ENCODE assay signal across 17 mouse cellular contexts in the genomic region with DNA sequence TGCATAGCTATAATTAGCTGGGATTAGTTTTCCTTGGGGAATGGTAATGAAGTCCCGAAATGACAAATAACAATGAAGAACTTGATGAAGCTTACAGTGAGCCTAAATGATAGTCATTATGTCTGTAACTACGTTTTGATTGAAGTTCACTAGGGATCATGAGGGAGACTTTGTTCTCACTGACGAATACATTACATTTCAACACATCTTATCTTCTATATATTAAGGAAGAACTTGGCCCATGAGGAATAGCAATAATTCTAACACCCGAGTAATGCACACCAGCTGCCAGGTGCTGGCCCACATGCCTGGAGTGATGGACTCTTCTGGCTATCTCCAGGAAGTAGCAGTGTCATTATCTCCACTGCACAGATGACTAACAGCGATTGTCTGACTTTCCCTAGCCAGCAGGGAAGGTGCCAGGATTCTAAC.
DNase-seq lines count a peak whose midpoint lies in the region; ATAC-seq and TF ChIP-seq lines count a peak whose summit lies in the region.
"Had no signal": no experiment of that assay in that cellular context is flagged by ENCODE, and none has a peak within 500 bp of the region (broad histone marks: within the 10 kb centered on the region; RNA-seq: fewer than 3 reads in every experiment).

No protein-coding gene starts in this region.

- H3K27me3 ChIP-seq in hindbrain, embryonic 14.5 days (ENCODE audit: control insufficient read depth, insufficient read depth, low read length): no peaks in the 10 kb centered on the region
- H3K27me3 ChIP-seq in hindbrain, embryonic 10.5 days (ENCODE audit: insufficient read depth, poor library complexity, severe bottlenecking): no peaks in the 10 kb centered on the region
- H3K27me3 ChIP-seq in neural tube, embryonic 13.5 days: no peaks in the 10 kb centered on the region
- no peaks in the 10 kb centered on the region for H3K27me3 ChIP-seq in liver, postnatal 0 days (ENCODE audit: insufficient read depth, low read length)
- H3K27me3 ChIP-seq: embryonic facial prominence, embryonic 12.5 days; heart, embryonic 13.5 days; stomach, embryonic 15.5 days had no signal

- ATAC-seq in hindbrain, embryonic 14.5 days (ENCODE audit: low FRiP score): peak; percentile 64; the same call in 1 of the 2 replicates
- ATAC-seq in neural tube, embryonic 13.5 days (ENCODE audit: low read depth): peak; percentile 62; the same call in 1 of the 2 replicates
- ATAC-seq in liver, postnatal 0 days: no peak
- ATAC-seq in erythroblast, adult 5-6 weeks (replicated peaks; ENCODE audit: low FRiP score, poor library complexity, severe bottlenecking): no peak

- no peak overlapping the region for H3K9ac ChIP-seq in hindbrain, embryonic 14.5 days
- H3K9ac ChIP-seq in neural tube, embryonic 13.5 days: no peak overlapping the region
- H3K9ac ChIP-seq in liver, postnatal 0 days (replicated peaks): no peak overlapping the region
- H3K9ac ChIP-seq: embryonic facial prominence, embryonic 12.5 days; heart, embryonic 13.5 days; stomach, embryonic 15.5 days had no signal

- H3K4me2 ChIP-seq in hindbrain, embryonic 14.5 days (replicated peaks): no peak overlapping the region
- no peak overlapping the region for H3K4me2 ChIP-seq in neural tube, embryonic 13.5 days
- no peak overlapping the region for H3K4me2 ChIP-seq in liver, postnatal 0 days (ENCODE audit: low read depth, low read length)
- H3K4me2 ChIP-seq: embryonic facial prominence, embryonic 12.5 days; heart, embryonic 13.5 days; stomach, embryonic 15.5 days had no signal

- no peak overlapping the region for H3K27ac ChIP-seq in hindbrain, embryonic 14.5 days
- H3K27ac ChIP-seq in hindbrain, embryonic 10.5 days: no peak overlapping the region
- no peak overlapping the region for H3K27ac ChIP-seq in neural tube, embryonic 13.5 days (replicated peaks)
- H3K27ac ChIP-seq in liver, postnatal 0 days (ENCODE audit: low read depth): no peak overlapping the region
- H3K27ac ChIP-seq: embryonic facial prominence, embryonic 12.5 days; gastrocnemius, adult 2 months; heart, embryonic 13.5 days; kidney, postnatal 0 days; stomach, embryonic 15.5 days had no signal

- no peak for TF ChIP-seq CTCF in liver, postnatal 0 days (IDR thresholded peaks at IDR 0.05; ENCODE audit: low read depth)

- TF ChIP-seq EP300 in liver, postnatal 0 days (IDR thresholded peaks at IDR 0.05; ENCODE audit: low read depth): no peak

- H3K36me3 ChIP-seq in hindbrain, embryonic 14.5 days (replicated peaks; ENCODE audit: control insufficient read depth, insufficient read depth): no peaks in the 10 kb centered on the region
- H3K36me3 ChIP-seq in hindbrain, embryonic 10.5 days: no peaks in the 10 kb centered on the region
- H3K36me3 ChIP-seq in neural tube, embryonic 13.5 days: no peaks in the 10 kb centered on the region
- H3K36me3 ChIP-seq in liver, postnatal 0 days (replicated peaks; ENCODE audit: insufficient read depth, low read length): peaks cover 6% of the 10 kb centered on the region; the same call in 1 of the 2 replicates
- H3K36me3 ChIP-seq: embryonic facial prominence, embryonic 12.5 days; heart, embryonic 13.5 days; stomach, embryonic 15.5 days had no signal

- whole genome bisulfite sequencing in hindbrain, embryonic 14.5 days: 44% methylated on average over 5 of the region's 5 CpGs
- 72% methylated on average over 5 of the region's 5 CpGs for WGBS in hindbrain, embryonic 10.5 days
- WGBS in neural tube, embryonic 13.5 days: 45% methylated on average over 5 of the region's 5 CpGs
- WGBS in liver, postnatal 0 days (ENCODE audit: insufficient replicate concordance): 54% methylated on average over 5 of the region's 5 CpGs

- no peak overlapping the region for H3K4me3 ChIP-seq in hindbrain, embryonic 14.5 days (replicated peaks; ENCODE audit: low read length)
- no peak overlapping the region for H3K4me3 ChIP-seq in hindbrain, embryonic 10.5 days
- no peak overlapping the region for H3K4me3 ChIP-seq in neural tube, embryonic 13.5 days
- no peak overlapping the region for H3K4me3 ChIP-seq in liver, postnatal 0 days (ENCODE audit: low read depth, low read length)
- H3K4me3 ChIP-seq: embryonic facial prominence, embryonic 12.5 days; gastrocnemius, adult 2 months; heart, embryonic 13.5 days; megakaryocyte, embryonic 14.5 days; stomach, embryonic 15.5 days had no signal

- 0 out of 2 replicates have a peak, but pooled peaks cover 3% of the 10 kb centered on the region for H3K4me1 ChIP-seq in hindbrain, embryonic 14.5 days (replicated peaks; ENCODE audit: control insufficient read depth, insufficient read depth, low read length)
- H3K4me1 ChIP-seq in hindbrain, embryonic 10.5 days (replicated peaks): peaks cover 22% of the 10 kb centered on the region
- peaks cover 28% of the 10 kb centered on the region for H3K4me1 ChIP-seq in neural tube, embryonic 13.5 days (replicated peaks)
- H3K4me1 ChIP-seq in liver, postnatal 0 days (ENCODE audit: insufficient read depth): no peaks in the 10 kb centered on the region
- H3K4me1 ChIP-seq: megakaryocyte, embryonic 14.5 days; stomach, embryonic 15.5 days had no signal

- no peaks in the 10 kb centered on the region for H3K9me3 ChIP-seq in hindbrain, embryonic 14.5 days (ENCODE audit: control insufficient read depth, low read length)
- H3K9me3 ChIP-seq in hindbrain, embryonic 10.5 days: no peaks in the 10 kb centered on the region
- H3K9me3 ChIP-seq in neural tube, embryonic 13.5 days: no peaks in the 10 kb centered on the region
- H3K9me3 ChIP-seq in liver, postnatal 0 days (ENCODE audit: low read length): no peaks in the 10 kb centered on the region
- H3K9me3 ChIP-seq: embryonic facial prominence, embryonic 12.5 days; heart, embryonic 13.5 days; megakaryocyte, embryonic 14.5 days; stomach, embryonic 15.5 days had no signal

- DNase-seq in hindbrain, embryonic 14.5 days (ENCODE audit: low spot score): no peak
- no peak for DNase-seq in hindbrain, embryonic 10.5 days (ENCODE audit: low spot score)
- no peak for DNase-seq in neural tube, embryonic 10.5 days (ENCODE audit: extremely low spot score, low spot score)
- peak; percentile 21 for DNase-seq in brain, adult 2 months (ENCODE audit: low read depth, low spot score)
- DNase-seq in liver, postnatal 0 days: no peak
- DNase-seq: cerebellum, adult 2 months; gastrocnemius, adult 2 months; kidney, adult 11 months; lung, postnatal 14 days; thymus, adult 2 months had no signal

Comparison
In these comparisons a context has a peak if more than half of its experiments do, and no peak if none do; other contexts are left out.
1. ATAC-seq: peak in hindbrain, embryonic 14.5 days (single experiment) and neural tube, embryonic 13.5 days (single experiment); none in liver, postnatal 0 days (single experiment) and erythroblast, adult 5-6 weeks (single experiment).